Mouse (Mus musculus): ENCODE results near the gene Zkscan16.

- TF ChIP-seq CTCF (IDR thresholded peaks at IDR 0.05; ENCODE audit: extremely low read depth, insufficient read length, insufficient replicate concordance, low read depth, low read length), result no peak
- TF ChIP-seq POLR2A (IDR thresholded peaks at IDR 0.05; ENCODE audit: low read depth, low read length), result no peak
These were observed 752 bp downstream of the Zkscan16 start for GRCm38 (mm10) chr4:58944206-58944553.

Measured in small intestine, adult 2 months (tissue).